Mouse (Mus musculus) stomach, embryonic 16.5 days (tissue): ENCODE data around the gene Gnptg. TPM values are rescaled to one million over a fixed set of nuclear protein-coding genes. Genes with fewer than 3 reads are reported as not detected.

Source experiments
- ATAC-seq: fragments of 200-750 bp; cut with Nextera tagmentation; 2 replicates; pipeline ENCODE4 v1.8.0; 2017; ENCODE audit warnings: moderate number of reproducible peaks, moderate TSS enrichment; ENCODE audit not compliant: insufficient read depth, low FRiP score
- H3K27ac ChIP-seq: fragments of 300-500 bp; sonication (generic); 2 replicates; pipeline ENCODE4 v1.5.1; 2014; ENCODE audit warnings: low read length
- H3K27me3 ChIP-seq: fragments of 300-500 bp; sonication (generic); 2 replicates; pipeline ENCODE4 v1.6.1; 2014; ENCODE audit warnings: low read length, control low read depth, mixed read lengths; ENCODE audit not compliant: control insufficient read depth, insufficient read depth
- H3K36me3 ChIP-seq: fragments of 300-500 bp; sonication (generic); 2 replicates; pipeline ENCODE4 v1.6.1; 2014; ENCODE audit warnings: low read length; ENCODE audit not compliant: control insufficient read depth, insufficient read depth
- H3K4me1 ChIP-seq: fragments of 300-500 bp; sonication (generic); 2 replicates; pipeline ENCODE4 v1.6.1; 2014; ENCODE audit warnings: low read length, control low read depth, mixed read lengths; ENCODE audit not compliant: control insufficient read depth, insufficient read depth
- H3K4me2 ChIP-seq: fragments of 300-500 bp; sonication (generic); 2 replicates; pipeline ENCODE4 v1.6.1; 2014; ENCODE audit warnings: low read depth, low read length, mixed read lengths
- H3K4me3 ChIP-seq: fragments of 300-500 bp; sonication (generic); replicated peaks from 2 replicates; pipeline ENCODE4 v1.5.1; 2014; ENCODE audit warnings: mild to moderate bottlenecking, low read length
- H3K9ac ChIP-seq: fragments of 300-500 bp; sonication (generic); 2 replicates; pipeline ENCODE4 v1.6.1; 2014; ENCODE audit warnings: low read length
- H3K9me3 ChIP-seq: fragments of 300-500 bp; sonication (generic); replicated peaks from 2 replicates; pipeline ENCODE4 v1.6.1; 2016; ENCODE audit warnings: low read length, control low read depth; ENCODE audit not compliant: control insufficient read depth
- WGBS: fragments of 180-500 bp; shearing (Covaris S2); extraction: QIAGEN DNeasy Blood & Tissue Kit; methylation state at CpG from one replicate; pipeline ENCODE4 v1.1.7; 2014; 5-methylcytosine and 5-hydroxymethylcytosine counted together
- polyA plus RNA-seq: library from polyadenylated mRNA; unstranded; fragments of >200 nt; fragmentation: Nextera tagmentation; extraction: Ambion mirVana; gene quantifications from 2 replicates; pipeline ENCODE4 v1.2.1, GENCODE M21; 2015

Gnptg gene
- 39.9 and 40.9 TPM in 2 replicates for polyA plus RNA-seq

DNA sequence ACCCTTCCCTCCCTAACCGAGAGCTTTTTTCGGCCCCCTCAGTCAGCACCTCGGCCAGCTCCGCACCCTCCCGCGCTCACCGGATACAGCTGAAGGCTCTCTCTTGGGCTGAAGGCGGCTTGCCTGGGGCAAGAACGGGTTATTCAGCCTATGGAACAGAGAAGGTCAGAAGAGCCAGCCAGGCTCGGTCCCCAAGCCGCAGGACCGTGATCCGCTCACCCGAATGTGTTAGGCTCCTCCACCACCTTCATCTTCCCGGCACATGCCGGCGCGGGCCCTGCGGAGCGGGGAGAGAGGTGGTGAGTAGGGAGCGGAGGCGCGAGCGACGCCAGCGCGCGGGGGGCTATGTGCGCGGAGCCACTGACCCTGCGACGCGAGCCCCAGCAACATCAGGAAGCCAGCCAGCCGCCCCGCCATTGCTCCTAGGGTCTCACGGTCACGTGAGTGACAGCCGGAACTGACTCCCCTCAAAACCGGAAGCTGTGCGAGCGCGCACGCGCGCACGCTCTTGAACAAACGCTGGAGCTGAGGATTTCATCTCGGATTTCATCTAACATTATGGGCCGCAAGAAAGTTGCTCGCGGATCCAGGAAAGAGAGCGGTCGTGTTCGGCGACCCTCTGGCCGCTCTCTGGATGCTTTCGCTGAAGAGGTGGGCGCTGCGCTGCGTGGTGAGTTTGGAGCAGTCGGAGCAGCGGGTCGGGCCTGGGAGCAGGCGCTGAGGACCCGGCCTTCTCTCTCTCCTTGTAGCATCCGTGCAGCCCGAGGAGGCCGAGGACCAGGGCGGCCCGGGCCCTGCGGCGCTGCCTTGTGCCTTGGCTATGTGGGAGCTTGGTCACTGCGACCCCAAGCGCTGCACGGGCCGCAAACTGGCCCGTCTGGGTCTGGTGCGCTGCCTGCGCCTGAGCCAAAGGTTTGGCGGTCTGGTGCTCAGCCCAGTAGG, at the start of gene Gnptg, which contains the start of gene Tsr3:
Gene Gnptg (minus strand): TSS at position 430 of the 942 bp plus-strand sequence.
Gene Tsr3 (plus strand): TSS at position 476 of the 942 bp plus-strand sequence.
- peak within 1 kb of the TSS; percentile 91 for H3K9ac ChIP-seq

DNA sequence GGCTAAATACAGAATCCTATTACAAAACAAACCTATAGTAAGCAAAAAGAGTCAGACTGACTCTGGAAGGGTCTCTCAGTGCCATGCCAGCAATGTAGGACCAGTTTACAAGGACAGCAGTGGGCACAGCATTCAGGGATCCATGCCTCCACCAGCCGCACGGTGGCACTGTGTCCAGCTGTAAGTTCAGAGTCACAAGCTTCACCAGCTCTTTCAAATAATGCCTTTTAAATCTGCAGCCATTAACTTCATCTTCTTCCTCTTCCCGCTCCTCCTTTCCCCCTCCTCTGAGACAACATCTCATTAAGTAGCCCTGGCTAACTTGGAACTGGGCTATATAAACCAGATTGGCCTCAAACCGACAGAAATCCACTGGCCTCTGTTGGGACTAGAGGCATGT, 48.9 kb upstream of the Gnptg start:
- ATAC-seq: no peak
- H3K4me1 ChIP-seq: no peaks in the 10 kb centered on the region
- no peak overlapping the region for H3K27ac ChIP-seq
- no peaks in the 10 kb centered on the region for H3K9me3 ChIP-seq
- no peaks in the 10 kb centered on the region for H3K27me3 ChIP-seq
- no peak overlapping the region for H3K4me2 ChIP-seq
- no peak overlapping the region for H3K4me3 ChIP-seq
- no peaks in the 10 kb centered on the region for H3K36me3 ChIP-seq
- 19% methylated on average over 4 of the region's 4 CpGs for WGBS
- H3K9ac ChIP-seq: no peak overlapping the region

More for the DNA sequence above, at the start of gene Gnptg, which contains the start of gene Tsr3:
- peak; percentile 87 for ATAC-seq
- Histone ChIP-seq H3K9me3 (no peaks in the 10 kb centered on the region), H3K4me2 (peak within 1 kb of the TSS; percentile 77), H3K27me3 (no peaks in the 10 kb centered on the region), H3K27ac (peak within 1 kb of the TSS; percentile 80), H3K36me3 (peaks cover 13% of the 10 kb centered on the region; the same call in 1 of the 2 replicates), H3K4me3 (peak within 1 kb of the TSS; percentile 94), H3K4me1 (peaks cover 16% of the 10 kb centered on the region)
- under 1% methylated on average over 80 of the region's 80 CpGs for WGBS

DNA sequence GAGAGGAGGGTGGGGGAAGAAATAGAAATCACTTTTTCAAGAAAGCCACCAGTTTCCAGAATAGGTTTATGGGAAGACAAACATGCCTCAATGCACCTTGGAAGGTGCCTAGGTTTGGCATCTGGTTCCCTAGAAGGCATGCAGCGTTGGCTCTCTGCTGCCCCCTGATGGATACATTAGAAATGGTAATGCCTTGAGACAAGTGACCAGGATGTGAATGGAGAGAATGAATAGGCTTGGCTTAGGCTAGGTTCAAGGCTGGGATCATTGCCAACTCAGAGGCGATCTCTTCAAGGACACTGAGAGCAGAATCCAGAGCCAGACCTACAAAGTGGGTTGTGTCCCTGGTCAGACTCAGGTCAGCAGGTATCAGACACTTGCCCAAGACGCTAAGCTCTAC, 45.1 kb upstream of the Gnptg start:
- ATAC-seq: no peak
- H3K27me3 ChIP-seq: no peaks in the 10 kb centered on the region
- H3K4me3 ChIP-seq: no peak overlapping the region
- no peaks in the 10 kb centered on the region for H3K9me3 ChIP-seq
- no peaks in the 10 kb centered on the region for H3K36me3 ChIP-seq
- 22% methylated on average over 3 of the region's 3 CpGs for WGBS
- H3K4me1 ChIP-seq: peaks cover 3% of the 10 kb centered on the region; the same call in 1 of the 2 replicates
- H3K9ac ChIP-seq: no peak overlapping the region
- no peak overlapping the region for H3K4me2 ChIP-seq
- no peak overlapping the region for H3K27ac ChIP-seq

DNA sequence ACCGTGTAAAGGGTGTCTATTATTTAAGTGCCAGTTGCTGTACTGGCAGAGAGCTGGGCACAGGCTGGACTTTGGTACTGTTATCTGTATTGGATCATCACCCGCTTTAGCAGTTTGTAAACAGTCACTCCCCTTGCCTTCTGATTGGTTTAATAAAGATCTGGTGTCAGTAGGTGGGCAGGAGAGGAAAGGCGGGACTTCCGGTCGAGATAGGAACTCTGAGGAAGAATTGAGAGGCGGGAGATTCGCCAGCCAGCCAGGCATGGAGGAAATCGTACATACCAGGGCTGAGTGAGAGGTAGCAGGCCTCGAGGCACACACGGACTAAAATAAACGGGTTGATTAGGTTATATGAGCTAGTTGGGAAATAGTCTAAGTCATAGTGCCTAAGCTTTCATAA, 42.2 kb upstream of the Gnptg start:
- no peak for ATAC-seq
- peak overlapping the region; percentile 32; the same call in 1 of the 2 replicates for H3K4me2 ChIP-seq
- WGBS: 33% methylated on average over 11 of the region's 11 CpGs
- H3K9me3 ChIP-seq: no peaks in the 10 kb centered on the region
- no peaks in the 10 kb centered on the region for H3K27me3 ChIP-seq
- peaks cover 3% of the 10 kb centered on the region; the same call in 1 of the 2 replicates for H3K4me1 ChIP-seq
- no peak overlapping the region for H3K9ac ChIP-seq
- H3K4me3 ChIP-seq: no peak overlapping the region
- no peaks in the 10 kb centered on the region for H3K36me3 ChIP-seq
- no peak overlapping the region for H3K27ac ChIP-seq

DNA sequence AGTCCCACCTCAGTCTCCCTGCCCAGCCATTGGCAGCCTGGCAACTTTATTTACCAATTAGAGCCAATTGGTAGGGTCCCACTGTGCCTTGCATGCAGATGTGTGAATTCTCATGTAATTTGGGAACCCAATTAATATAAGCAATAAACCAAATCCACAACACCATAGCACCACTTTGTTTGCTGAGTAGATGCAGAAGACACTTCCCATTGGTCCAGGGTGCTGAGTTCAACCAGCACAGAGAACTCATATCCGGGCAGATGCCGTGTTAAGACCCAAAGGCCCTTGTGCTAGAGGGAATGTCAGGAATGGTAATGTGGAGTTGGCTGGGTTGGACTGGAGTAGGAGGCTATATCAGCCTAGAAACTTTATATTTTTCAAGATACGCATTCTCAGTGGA, 35.9 kb upstream of the Gnptg start:
- 94% methylated on average over 3 of the region's 3 CpGs for WGBS
- ATAC-seq: no peak
- H3K4me1 ChIP-seq: peaks cover 13% of the 10 kb centered on the region
- H3K27ac ChIP-seq: no peak overlapping the region
- H3K9ac ChIP-seq: no peak overlapping the region
- H3K9me3 ChIP-seq: no peaks in the 10 kb centered on the region
- H3K4me3 ChIP-seq: no peak overlapping the region
- H3K36me3 ChIP-seq: no peaks in the 10 kb centered on the region
- H3K27me3 ChIP-seq: no peaks in the 10 kb centered on the region
- no peak overlapping the region for H3K4me2 ChIP-seq

DNA sequence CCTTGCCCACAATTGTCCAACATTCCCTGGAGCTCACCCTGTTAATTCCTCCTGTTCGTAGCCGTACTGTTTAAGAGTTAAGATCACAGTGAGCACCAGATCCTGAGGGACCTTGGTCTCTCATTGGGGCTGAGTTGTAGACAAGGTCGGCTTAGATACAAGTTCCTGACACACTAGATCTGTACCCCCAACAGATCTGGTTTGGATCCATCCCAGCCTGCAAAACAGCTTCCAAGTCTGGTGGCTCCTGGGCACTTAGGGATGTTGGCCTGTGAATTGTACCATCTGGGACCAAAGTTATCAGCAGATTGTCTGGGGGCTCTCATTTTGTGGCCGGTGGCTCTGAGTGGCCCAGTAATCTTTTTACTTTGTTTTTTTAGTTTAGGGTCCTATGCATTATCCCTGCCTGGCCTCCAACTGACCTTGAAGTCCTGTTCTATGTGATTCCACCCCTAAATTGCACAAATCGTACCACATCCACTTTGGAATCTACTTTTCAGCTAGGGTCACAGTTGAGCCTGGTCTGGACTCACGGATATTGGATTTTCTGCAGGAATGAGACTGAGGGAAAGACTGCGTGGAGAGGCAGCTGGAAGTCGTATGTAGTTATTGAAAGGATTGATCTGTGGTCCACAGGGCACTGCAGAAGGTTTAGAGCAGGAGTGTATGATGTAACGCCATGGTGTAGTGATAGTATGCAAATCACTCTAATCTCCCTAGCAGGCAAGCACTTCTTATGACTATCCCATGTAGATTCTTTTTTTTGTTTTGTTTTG, 34.8 kb upstream of the Gnptg start, which contains the start of gene Ube2i:
Gene Ube2i (minus strand): TSS at position 52 of the 776 bp plus-strand sequence.
- Histone ChIP-seq H3K4me3 (peak within 1 kb of the TSS; percentile 94), H3K27me3 (no peaks in the 10 kb centered on the region), H3K9me3 (no peaks in the 10 kb centered on the region), H3K27ac (peak within 1 kb of the TSS; percentile 99), H3K36me3 (no peaks in the 10 kb centered on the region), H3K4me2 (peak within 1 kb of the TSS; percentile 56), H3K9ac (peak within 1 kb of the TSS; percentile 100), H3K4me1 (peaks cover 15% of the 10 kb centered on the region)
- WGBS: 78% methylated on average over 9 of the region's 9 CpGs
- no peak for ATAC-seq

DNA sequence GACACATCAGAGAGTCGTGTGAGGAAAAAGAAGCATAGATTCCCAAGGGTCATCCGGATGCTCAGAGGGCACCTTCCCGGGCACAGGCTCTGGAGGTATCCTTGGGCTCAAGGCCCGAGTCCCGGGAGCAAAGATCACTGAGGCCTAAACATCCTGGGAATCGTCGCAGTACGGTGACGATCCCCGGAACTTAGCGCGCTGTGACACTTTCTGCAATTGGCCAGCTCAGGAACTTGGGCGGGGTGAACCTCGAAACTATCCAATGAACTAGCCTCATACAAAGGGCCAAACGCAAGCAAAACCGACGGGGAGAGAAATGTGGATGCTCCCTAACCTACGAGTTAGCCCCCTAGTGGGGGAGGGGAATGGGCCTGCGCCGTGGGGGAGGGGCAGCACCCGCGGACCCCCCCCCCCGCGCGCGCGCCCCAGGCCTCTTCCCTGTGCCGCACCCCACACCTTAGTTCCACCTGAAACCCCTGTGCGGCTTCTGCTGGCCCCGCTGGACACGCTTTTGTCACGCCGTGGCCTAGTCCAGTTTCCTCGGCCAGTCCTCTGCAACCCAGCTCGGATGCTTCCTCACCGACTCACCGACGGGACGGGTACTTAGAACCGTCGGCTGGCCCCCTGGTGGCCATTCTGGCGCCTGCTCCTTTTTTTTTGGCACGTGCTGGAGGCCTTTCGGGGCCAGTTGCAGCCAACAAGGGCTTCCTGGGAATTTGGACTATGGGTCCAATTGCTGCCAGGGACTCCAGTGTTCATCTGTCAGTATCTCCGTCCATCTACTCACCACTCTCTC, 34.0 kb upstream of the Gnptg start:
- H3K27me3 ChIP-seq: no peaks in the 10 kb centered on the region
- H3K4me3 ChIP-seq: peak overlapping the region; percentile 94
- no peaks in the 10 kb centered on the region for H3K9me3 ChIP-seq
- H3K4me2 ChIP-seq: peak overlapping the region; percentile 56
- peaks cover 1% of the 10 kb centered on the region; the same call in 1 of the 2 replicates for H3K36me3 ChIP-seq
- peak overlapping the region; percentile 99 for H3K27ac ChIP-seq
- ATAC-seq: peak; percentile 89
- peaks cover 15% of the 10 kb centered on the region for H3K4me1 ChIP-seq
- WGBS: under 1% methylated on average over 40 of the region's 45 CpGs
- peak overlapping the region; percentile 100 for H3K9ac ChIP-seq

DNA sequence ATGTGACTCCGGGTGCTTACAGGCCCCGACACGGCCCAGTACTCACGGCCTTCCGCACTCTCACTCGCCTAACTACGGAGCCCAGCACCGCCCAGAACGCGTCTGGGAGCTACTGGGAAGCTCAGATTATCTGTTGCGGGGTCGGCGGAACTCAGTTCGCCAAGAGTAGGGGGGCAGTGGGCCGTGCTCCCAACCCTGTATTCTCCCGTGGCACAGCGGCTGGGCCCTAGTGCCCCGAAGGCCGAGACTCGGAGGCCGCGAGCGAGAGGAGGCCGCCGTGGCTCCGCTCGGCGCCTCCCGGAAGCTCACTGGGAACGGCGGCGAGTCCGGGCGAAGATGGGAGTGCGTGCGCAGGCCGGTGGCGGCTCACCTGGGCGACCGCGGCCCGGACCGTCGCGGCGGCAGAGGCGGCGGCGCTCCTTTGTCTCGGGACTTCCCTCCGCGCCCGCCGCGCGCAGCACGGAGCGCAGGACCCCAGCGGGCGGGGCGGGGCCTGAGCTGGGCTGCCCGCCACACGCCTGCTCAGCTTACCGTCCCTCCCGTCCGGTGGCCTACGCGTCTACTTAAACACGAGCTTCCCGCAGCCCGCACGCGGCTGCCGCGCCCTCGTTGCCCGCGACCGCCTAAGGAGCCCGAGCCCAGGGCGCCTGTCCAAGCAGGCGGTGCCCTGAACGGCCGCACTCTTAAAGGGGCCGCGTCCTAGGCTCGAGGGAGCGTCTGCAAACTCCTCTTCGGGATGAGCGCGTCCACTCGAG, 33.2 kb upstream of the Gnptg start:
- WGBS: 0% methylated on average over 90 of the region's 92 CpGs
- Histone ChIP-seq H3K27me3 (no peaks in the 10 kb centered on the region), H3K27ac (peak overlapping the region; percentile 99), H3K9me3 (no peaks in the 10 kb centered on the region), H3K4me3 (peak overlapping the region; percentile 94), H3K4me1 (peaks cover 15% of the 10 kb centered on the region), H3K9ac (peak overlapping the region; percentile 100), H3K36me3 (peaks cover 6% of the 10 kb centered on the region; the same call in 1 of the 2 replicates), H3K4me2 (peak overlapping the region; percentile 94)
- ATAC-seq: peak; percentile 93
